In genomic region chr9:60312670-60313069, GRCm38 (mm10) we compare ENCODE assay signal across 16 mouse cellular contexts.
"Had no signal": no experiment of that assay in that cellular context is flagged by ENCODE, and none has a peak within 500 bp of the region (broad histone marks: within the 10 kb centered on the region; RNA-seq: fewer than 3 reads in every experiment).

No protein-coding gene starts in this region.

- H3K27me3 ChIP-seq: limb, embryonic 15.5 days; neural tube, embryonic 13.5 days had no signal

- H3K27ac ChIP-seq: limb, embryonic 12.5 days; limb, embryonic 15.5 days; liver, embryonic 14.5 days had no signal

- ATAC-seq: liver, postnatal 0 days had no signal

- H3K9me3 ChIP-seq: limb, embryonic 12.5 days; limb, embryonic 15.5 days; megakaryocyte, embryonic 14.5 days; neural tube, embryonic 13.5 days had no signal

- H3K4me3 ChIP-seq: limb, embryonic 12.5 days; limb, embryonic 15.5 days; megakaryocyte, embryonic 14.5 days; neural tube, embryonic 13.5 days had no signal

- H3K36me3 ChIP-seq: limb, embryonic 12.5 days; limb, embryonic 15.5 days; neural tube, embryonic 13.5 days had no signal

- DNase-seq: kidney, adult 18-20 months; kidney, adult 9 months; kidney, postnatal 14 days; kidney, postnatal 4 days; left cerebral cortex, postnatal 4 days; liver, postnatal 0 days; midbrain, embryonic 14.5 days; thymus, adult 18-20 months; thymus, postnatal 36 days had no signal

- H3K9ac ChIP-seq: limb, embryonic 12.5 days; limb, embryonic 15.5 days; liver, embryonic 14.5 days; liver, postnatal 0 days; neural tube, embryonic 13.5 days had no signal

- H3K4me2 ChIP-seq: limb, embryonic 12.5 days; limb, embryonic 15.5 days; liver, embryonic 11.5 days; midbrain, embryonic 11.5 days; neural tube, embryonic 13.5 days had no signal
